In the genomic region with DNA sequence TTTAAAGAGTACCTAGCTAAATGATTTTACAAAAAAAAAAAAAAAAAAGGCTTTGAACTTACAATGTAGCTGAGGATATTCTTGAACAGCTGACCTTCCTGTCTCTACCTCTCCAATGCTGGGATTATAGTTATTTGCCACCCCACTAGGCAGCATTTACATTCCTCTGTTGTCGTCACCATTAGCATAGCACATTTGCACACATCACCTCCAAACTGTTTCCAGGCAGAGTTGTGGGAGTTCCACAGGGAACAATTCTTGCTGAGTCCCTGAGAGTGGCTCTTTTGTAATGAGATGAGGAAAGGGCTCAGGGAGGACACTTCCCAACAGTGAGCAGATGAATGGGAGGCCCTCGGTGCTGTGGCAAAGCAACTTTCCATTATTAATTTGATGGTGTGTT, we compare ENCODE assay signal across 25 mouse cellular contexts.
DNase-seq lines count a peak whose midpoint lies in the region; ATAC-seq lines count a peak whose summit lies in the region.
"Had no signal": no experiment of that assay in that cellular context is flagged by ENCODE, and none has a peak within 500 bp of the region (broad histone marks: within the 10 kb centered on the region; RNA-seq: fewer than 3 reads in every experiment).

No protein-coding gene starts in this region.

- peaks cover 4% of the 10 kb centered on the region; the same call in 1 of the 2 replicates for H3K9me3 ChIP-seq in embryonic facial prominence, embryonic 14.5 days (ENCODE audit: control insufficient read depth, low read length)
- H3K9me3 ChIP-seq in embryonic facial prominence, embryonic 10.5 days: no peaks in the 10 kb centered on the region
- H3K9me3 ChIP-seq in neural tube, embryonic 11.5 days (ENCODE audit: control insufficient read depth, low read length): no peaks in the 10 kb centered on the region
- no peaks in the 10 kb centered on the region for H3K9me3 ChIP-seq in neural tube, embryonic 15.5 days (replicated peaks)
- H3K9me3 ChIP-seq: embryonic facial prominence, embryonic 12.5 days; forebrain, embryonic 13.5 days; heart, embryonic 12.5 days; heart, embryonic 15.5 days; hindbrain, embryonic 13.5 days; intestine, embryonic 15.5 days had no signal

- H3K9ac ChIP-seq in embryonic facial prominence, embryonic 14.5 days (ENCODE audit: low read depth, low read length): no peak overlapping the region
- H3K9ac ChIP-seq in neural tube, embryonic 11.5 days (ENCODE audit: low read length): no peak overlapping the region
- no peak overlapping the region for H3K9ac ChIP-seq in neural tube, embryonic 15.5 days (replicated peaks)
- H3K9ac ChIP-seq: embryonic facial prominence, embryonic 12.5 days; forebrain, embryonic 13.5 days; heart, embryonic 12.5 days; heart, embryonic 15.5 days; hindbrain, embryonic 13.5 days; intestine, embryonic 15.5 days had no signal

- WGBS in embryonic facial prominence, embryonic 14.5 days: 66% methylated on average over 2 of the region's 2 CpGs
- 60% methylated on average over 2 of the region's 2 CpGs for WGBS in embryonic facial prominence, embryonic 10.5 days
- 34% methylated on average over 2 of the region's 2 CpGs for WGBS in neural tube, embryonic 11.5 days
- WGBS in neural tube, embryonic 15.5 days: 15% methylated on average over 2 of the region's 2 CpGs

- H3K4me3 ChIP-seq in embryonic facial prominence, embryonic 14.5 days (ENCODE audit: low read depth, low read length): no peak overlapping the region
- H3K4me3 ChIP-seq in embryonic facial prominence, embryonic 10.5 days: no peak overlapping the region
- H3K4me3 ChIP-seq in neural tube, embryonic 11.5 days (ENCODE audit: low read depth, low read length): no peak overlapping the region
- no peak overlapping the region for H3K4me3 ChIP-seq in neural tube, embryonic 15.5 days (replicated peaks)
- H3K4me3 ChIP-seq: embryonic facial prominence, embryonic 12.5 days; erythroblast, embryonic 14.5 days; forebrain, embryonic 13.5 days; heart, embryonic 12.5 days; heart, embryonic 15.5 days; hindbrain, embryonic 13.5 days; intestine, embryonic 15.5 days had no signal

- H3K27ac ChIP-seq in embryonic facial prominence, embryonic 14.5 days (replicated peaks; ENCODE audit: low read depth, low read length): no peak overlapping the region
- no peak overlapping the region for H3K27ac ChIP-seq in embryonic facial prominence, embryonic 10.5 days (replicated peaks)
- no peak overlapping the region for H3K27ac ChIP-seq in neural tube, embryonic 11.5 days (ENCODE audit: low read depth, low read length)
- H3K27ac ChIP-seq in neural tube, embryonic 15.5 days (replicated peaks): no peak overlapping the region
- H3K27ac ChIP-seq: embryonic facial prominence, embryonic 12.5 days; forebrain, embryonic 13.5 days; heart, embryonic 15.5 days; hindbrain, embryonic 13.5 days; intestine, embryonic 15.5 days had no signal

- 0 out of 2 replicates have a peak, but pooled peaks have one; percentile 30 for ATAC-seq in embryonic facial prominence, embryonic 14.5 days (ENCODE audit: low read depth)
- ATAC-seq in neural tube, embryonic 11.5 days (ENCODE audit: insufficient read depth, low FRiP score, low TSS enrichment): 0 out of 2 replicates have a peak, but pooled peaks have one; percentile 41
- ATAC-seq in neural tube, embryonic 15.5 days (ENCODE audit: low FRiP score): no peak
- ATAC-seq: forebrain, embryonic 13.5 days; forebrain, embryonic 16.5 days; hindbrain, embryonic 16.5 days; intestine, embryonic 15.5 days had no signal

- DNase-seq in embryonic facial prominence, embryonic 14.5 days (ENCODE audit: low spot score): no peak
- DNase-seq in embryonic facial prominence, embryonic 10.5 days (ENCODE audit: low spot score): no peak
- no peak for DNase-seq in neural tube, embryonic 11.5 days (ENCODE audit: low spot score)
- peak; percentile 66 for DNase-seq in R1 (ENCODE audit: low read depth, low spot score)
- DNase-seq in kidney, postnatal 36 days: no peak
- DNase-seq: adrenal gland, postnatal 10 days; adrenal gland, postnatal 36 days; cerebellum, adult 18-20 months; cerebellum, adult 9-10 months; cerebellum, postnatal 14 days; gastrocnemius, postnatal 10 days; heart, adult 18-20 months; heart, postnatal 10 days; heart, postnatal 4 days; kidney, adult 11 months had no signal

- H3K4me2 ChIP-seq in embryonic facial prominence, embryonic 14.5 days (ENCODE audit: low read depth, low read length): no peak overlapping the region
- no peak overlapping the region for H3K4me2 ChIP-seq in neural tube, embryonic 11.5 days (ENCODE audit: low read depth)
- no peak overlapping the region for H3K4me2 ChIP-seq in neural tube, embryonic 15.5 days
- H3K4me2 ChIP-seq: embryonic facial prominence, embryonic 12.5 days; forebrain, embryonic 13.5 days; heart, embryonic 12.5 days; heart, embryonic 15.5 days; hindbrain, embryonic 13.5 days; intestine, embryonic 15.5 days had no signal

- no peaks in the 10 kb centered on the region for H3K36me3 ChIP-seq in embryonic facial prominence, embryonic 14.5 days (ENCODE audit: control insufficient read depth, insufficient read depth, low read length)
- H3K36me3 ChIP-seq in embryonic facial prominence, embryonic 10.5 days (replicated peaks): no peaks in the 10 kb centered on the region
- H3K36me3 ChIP-seq in neural tube, embryonic 11.5 days (ENCODE audit: control insufficient read depth, insufficient read depth, low read length): no peaks in the 10 kb centered on the region
- no peaks in the 10 kb centered on the region for H3K36me3 ChIP-seq in neural tube, embryonic 15.5 days
- H3K36me3 ChIP-seq: embryonic facial prominence, embryonic 12.5 days; heart, embryonic 12.5 days; heart, embryonic 15.5 days; hindbrain, embryonic 13.5 days; intestine, embryonic 15.5 days had no signal

- no peaks in the 10 kb centered on the region for H3K4me1 ChIP-seq in embryonic facial prominence, embryonic 14.5 days (ENCODE audit: control insufficient read depth, insufficient read depth, low read length)
- no peaks in the 10 kb centered on the region for H3K4me1 ChIP-seq in embryonic facial prominence, embryonic 10.5 days
- H3K4me1 ChIP-seq in neural tube, embryonic 11.5 days (ENCODE audit: control insufficient read depth, insufficient read depth, low read length): no peaks in the 10 kb centered on the region
- 0 out of 2 replicates have a peak, but pooled peaks cover 4% of the 10 kb centered on the region for H3K4me1 ChIP-seq in neural tube, embryonic 15.5 days
- H3K4me1 ChIP-seq: embryonic facial prominence, embryonic 12.5 days; forebrain, embryonic 13.5 days; heart, embryonic 12.5 days; heart, embryonic 15.5 days; hindbrain, embryonic 13.5 days; intestine, embryonic 15.5 days had no signal

- H3K27me3 ChIP-seq in embryonic facial prominence, embryonic 14.5 days (replicated peaks; ENCODE audit: control insufficient read depth, insufficient read depth, low read length): no peaks in the 10 kb centered on the region
- H3K27me3 ChIP-seq in embryonic facial prominence, embryonic 10.5 days (replicated peaks; ENCODE audit: low read depth, poor library complexity, severe bottlenecking): no peaks in the 10 kb centered on the region
- H3K27me3 ChIP-seq in neural tube, embryonic 11.5 days (ENCODE audit: control insufficient read depth, insufficient read depth, low read length): no peaks in the 10 kb centered on the region
- H3K27me3 ChIP-seq in neural tube, embryonic 15.5 days (replicated peaks): no peaks in the 10 kb centered on the region
- H3K27me3 ChIP-seq: embryonic facial prominence, embryonic 12.5 days; forebrain, embryonic 13.5 days; heart, embryonic 12.5 days; heart, embryonic 15.5 days; hindbrain, embryonic 13.5 days; intestine, embryonic 15.5 days had no signal
